Mouse (Mus musculus): ENCODE results near the gene St6galnac3. TPM values are rescaled to one million over a fixed set of nuclear protein-coding genes. Genes with fewer than 3 reads are reported as not detected.

The St6galnac3 gene
- total and polyA plus RNA-seq, 2 experiments from 2014 or later = 6.9 to 16.6 TPM

- WGBS = 96% methylated on average over 2 of the region's 2 CpGs
- no peak overlapping the region for H3K4me2 ChIP-seq (ENCODE audit: low read depth)
- no peak overlapping the region for H3K27ac ChIP-seq (ENCODE audit: low read depth, low read length)
- TF ChIP-seq CTCF (IDR thresholded peaks at IDR 0.05; ENCODE audit: low read depth) = no peak
- no peak overlapping the region for H3K4me3 ChIP-seq (ENCODE audit: low read depth, low read length)
- DNase-seq (no peak), ATAC-seq (no peak)
- H3K36me3 ChIP-seq (ENCODE audit: insufficient read depth) = no peaks in the 10 kb centered on the region
- no peaks in the 10 kb centered on the region for H3K4me1 ChIP-seq (ENCODE audit: insufficient read depth)
- H3K27me3 ChIP-seq (ENCODE audit: insufficient read depth, low read length) = no peaks in the 10 kb centered on the region
- no peak overlapping the region for H3K9ac ChIP-seq
- no peaks in the 10 kb centered on the region for H3K9me3 ChIP-seq (ENCODE audit: low read length)
These were observed 341.3 kb downstream of the St6galnac3 start for GRCm38 (mm10) chr3:153383656-153384055.

DNA sequence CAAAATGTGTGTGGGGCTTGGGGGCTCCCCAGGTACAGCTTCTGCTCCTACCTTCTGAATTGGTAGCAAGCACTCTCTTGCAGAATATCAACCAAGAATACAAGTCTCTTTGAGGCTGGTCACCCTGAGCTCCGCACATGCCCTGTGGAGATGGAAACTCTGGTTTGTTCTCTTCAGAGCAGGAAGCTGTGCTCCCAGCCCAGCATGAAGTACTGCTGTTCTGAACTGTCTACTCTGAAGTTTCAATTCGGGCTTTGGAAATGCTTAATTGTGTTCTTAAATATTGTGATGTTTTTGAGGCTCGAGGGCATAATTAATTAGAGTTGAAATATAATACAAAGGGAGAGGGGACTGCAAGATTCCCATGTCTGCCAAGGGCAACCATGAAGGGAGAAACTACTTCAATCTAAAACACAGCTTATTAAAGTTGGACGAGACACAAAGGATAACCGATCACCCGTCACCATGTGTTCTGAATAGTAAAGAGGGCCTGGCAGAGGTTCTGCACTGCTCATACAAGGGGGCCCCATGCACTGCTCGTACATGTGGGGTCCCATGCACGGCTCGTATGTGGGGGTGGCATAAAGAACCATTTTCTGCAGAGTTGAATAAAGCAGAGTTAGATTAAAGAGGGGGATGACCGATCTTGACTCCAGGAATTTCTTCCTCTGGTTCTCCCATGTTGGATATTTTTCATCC lies 359.8 kb downstream of the St6galnac3 start:
- Histone ChIP-seq H3K4me3 (ENCODE audit: low read depth, low read length) (no peak overlapping the region), H3K9ac (no peak overlapping the region), H3K36me3 (ENCODE audit: insufficient read depth) (no peaks in the 10 kb centered on the region), H3K4me2 (ENCODE audit: low read depth) (no peak overlapping the region), H3K27ac (ENCODE audit: low read depth, low read length) (no peak overlapping the region), H3K27me3 (ENCODE audit: insufficient read depth, low read length) (no peaks in the 10 kb centered on the region), H3K4me1 (ENCODE audit: insufficient read depth) (no peaks in the 10 kb centered on the region), H3K9me3 (ENCODE audit: low read length) (no peaks in the 10 kb centered on the region)
- ATAC-seq = no peak
- TF ChIP-seq CTCF (IDR thresholded peaks at IDR 0.05; ENCODE audit: low read depth) = no peak
- no peak for DNase-seq
- 17% methylated on average over 10 of the region's 10 CpGs for WGBS

DNA sequence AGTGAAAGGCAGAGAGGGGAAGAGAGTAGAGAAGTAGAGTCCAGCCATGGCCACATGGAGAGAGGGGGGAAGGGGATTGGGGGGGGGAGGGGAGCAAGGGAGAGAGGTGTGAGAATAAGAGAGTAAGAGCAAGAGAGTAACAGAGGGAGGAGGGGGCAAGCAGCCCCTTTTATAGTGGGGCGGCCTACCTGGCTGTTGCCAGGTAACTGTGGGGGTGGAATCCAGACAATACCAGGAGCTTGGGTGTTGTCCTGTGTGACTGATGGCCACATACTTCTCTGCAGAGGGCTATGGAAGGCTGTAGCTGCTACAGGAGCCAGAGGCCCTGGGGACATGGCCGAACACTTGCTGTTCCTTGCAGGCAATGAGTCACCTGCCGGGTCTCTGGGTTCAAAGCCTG lies 360.6 kb downstream of the St6galnac3 start:
- Histone ChIP-seq H3K27ac (ENCODE audit: low read depth, low read length) (no peak overlapping the region), H3K36me3 (ENCODE audit: insufficient read depth) (no peaks in the 10 kb centered on the region), H3K9me3 (ENCODE audit: low read length) (no peaks in the 10 kb centered on the region), H3K4me3 (ENCODE audit: low read depth, low read length) (no peak overlapping the region), H3K27me3 (ENCODE audit: insufficient read depth, low read length) (no peaks in the 10 kb centered on the region), H3K4me1 (ENCODE audit: insufficient read depth) (no peaks in the 10 kb centered on the region), H3K9ac (no peak overlapping the region), H3K4me2 (ENCODE audit: low read depth) (no peak overlapping the region)
- DNase-seq = no peak
- no peak for ATAC-seq
- TF ChIP-seq CTCF (IDR thresholded peaks at IDR 0.05; ENCODE audit: low read depth) = no peak
- 94% methylated on average over 3 of the region's 3 CpGs for WGBS

GRCm38 (mm10) chr3:153359966-153360365 lies 365.0 kb downstream of the St6galnac3 start:
- no peak for TF ChIP-seq CTCF (IDR thresholded peaks at IDR 0.05; ENCODE audit: low read depth)
- Histone ChIP-seq H3K9ac (no peak overlapping the region), H3K4me1 (ENCODE audit: insufficient read depth) (no peaks in the 10 kb centered on the region), H3K27me3 (ENCODE audit: insufficient read depth, low read length) (no peaks in the 10 kb centered on the region), H3K4me3 (ENCODE audit: low read depth, low read length) (no peak overlapping the region), H3K9me3 (ENCODE audit: low read length) (no peaks in the 10 kb centered on the region), H3K27ac (ENCODE audit: low read depth, low read length) (no peak overlapping the region), H3K4me2 (ENCODE audit: low read depth) (no peak overlapping the region), H3K36me3 (ENCODE audit: insufficient read depth) (no peaks in the 10 kb centered on the region)
- ATAC-seq = no peak
- DNase-seq = no peak
- WGBS = 97% methylated on average over 3 of the region's 3 CpGs

DNA sequence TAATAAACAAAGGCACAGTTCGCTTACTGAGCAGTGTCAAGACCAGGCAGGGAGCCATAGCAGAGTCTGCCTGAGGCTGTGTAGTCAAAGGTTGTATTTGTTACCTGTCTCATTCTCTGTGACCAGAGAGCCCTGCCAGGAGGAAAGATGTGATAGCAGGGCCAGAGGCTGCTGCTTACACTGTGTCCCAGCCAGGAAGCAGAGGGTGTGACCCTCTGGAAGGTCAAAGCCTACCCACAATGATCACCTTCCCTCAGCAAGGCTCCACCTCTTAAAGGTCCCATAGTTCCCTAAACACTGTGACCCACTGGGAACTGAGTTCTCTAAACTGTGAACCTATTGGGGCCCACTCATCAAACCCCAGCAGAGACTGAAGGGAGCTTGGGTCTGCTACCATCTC lies 368.9 kb downstream of the St6galnac3 start:
- no peaks in the 10 kb centered on the region for H3K27me3 ChIP-seq (ENCODE audit: insufficient read depth, low read length)
- H3K36me3 ChIP-seq (ENCODE audit: insufficient read depth) = no peaks in the 10 kb centered on the region
- no peak for TF ChIP-seq CTCF (IDR thresholded peaks at IDR 0.05; ENCODE audit: low read depth)
- no peak overlapping the region for H3K27ac ChIP-seq (ENCODE audit: low read depth, low read length)
- no peaks in the 10 kb centered on the region for H3K9me3 ChIP-seq (ENCODE audit: low read length)
- no peak overlapping the region for H3K9ac ChIP-seq
- 71% methylated on average over 1 of the region's 1 CpGs for WGBS
- ATAC-seq (no peak), DNase-seq (no peak)
- H3K4me2 ChIP-seq (ENCODE audit: low read depth) = no peak overlapping the region
- H3K4me3 ChIP-seq (ENCODE audit: low read depth, low read length) = no peak overlapping the region
- no peaks in the 10 kb centered on the region for H3K4me1 ChIP-seq (ENCODE audit: insufficient read depth)

- H3K36me3 ChIP-seq (ENCODE audit: insufficient read depth) = no peaks in the 10 kb centered on the region
- WGBS = 81% methylated on average over 3 of the region's 3 CpGs
- no peaks in the 10 kb centered on the region for H3K9me3 ChIP-seq (ENCODE audit: low read length)
- ATAC-seq (no peak), DNase-seq (no peak)
- no peak overlapping the region for H3K27ac ChIP-seq (ENCODE audit: low read depth, low read length)
- no peaks in the 10 kb centered on the region for H3K4me1 ChIP-seq (ENCODE audit: insufficient read depth)
- H3K27me3 ChIP-seq (ENCODE audit: insufficient read depth, low read length) = no peaks in the 10 kb centered on the region
- TF ChIP-seq CTCF (IDR thresholded peaks at IDR 0.05; ENCODE audit: low read depth) = no peak
- H3K4me2 ChIP-seq (ENCODE audit: low read depth) = no peak overlapping the region
- no peak overlapping the region for H3K4me3 ChIP-seq (ENCODE audit: low read depth, low read length)
- H3K9ac ChIP-seq = no peak overlapping the region
These were observed 370.0 kb downstream of the St6galnac3 start for GRCm38 (mm10) chr3:153354988-153355297.

DNA sequence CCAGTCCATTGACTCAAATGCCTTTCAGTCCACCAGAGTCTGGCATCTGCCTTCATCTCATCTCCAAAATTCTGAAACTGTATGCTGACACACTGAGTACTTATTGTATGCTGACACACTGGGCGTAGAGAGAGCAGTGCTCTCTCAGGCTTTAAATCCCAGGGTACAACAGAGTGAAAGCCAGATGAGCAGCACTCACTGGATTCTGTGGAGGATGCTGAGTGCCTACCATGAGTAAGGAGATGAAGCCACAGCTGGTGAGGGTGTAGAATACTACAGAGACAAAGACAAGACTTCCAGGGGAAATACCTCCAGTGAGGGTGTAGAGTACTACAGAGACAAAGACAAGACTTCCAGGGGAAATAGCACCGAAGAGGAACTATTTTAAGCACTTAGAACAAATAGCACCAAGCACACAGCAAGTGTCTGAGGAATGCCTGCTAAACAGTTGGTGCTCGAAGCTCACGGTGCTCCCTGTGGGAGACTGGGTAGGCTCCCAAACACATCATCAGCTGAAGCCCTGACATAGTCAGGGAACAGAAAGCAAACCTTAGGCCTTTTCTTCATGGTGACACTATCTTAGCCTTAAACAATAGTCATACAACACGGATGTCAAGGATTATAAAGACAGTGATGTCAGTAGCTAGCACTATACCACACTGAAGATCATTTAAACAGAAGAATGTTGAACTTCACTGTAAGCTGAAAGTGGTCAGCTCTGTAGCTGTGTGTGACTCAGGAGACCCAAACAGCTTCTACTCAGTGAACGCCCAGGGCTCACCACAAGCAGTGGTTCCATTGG lies 370.6 kb downstream of the St6galnac3 start:
- Histone ChIP-seq H3K4me3 (ENCODE audit: low read depth, low read length) (no peak overlapping the region), H3K27me3 (ENCODE audit: insufficient read depth, low read length) (no peaks in the 10 kb centered on the region), H3K4me2 (ENCODE audit: low read depth) (no peak overlapping the region), H3K9me3 (ENCODE audit: low read length) (no peaks in the 10 kb centered on the region), H3K36me3 (ENCODE audit: insufficient read depth) (no peaks in the 10 kb centered on the region), H3K27ac (ENCODE audit: low read depth, low read length) (no peak overlapping the region), H3K9ac (no peak overlapping the region), H3K4me1 (ENCODE audit: insufficient read depth) (no peaks in the 10 kb centered on the region)
- no peak for DNase-seq
- no peak for ATAC-seq
- WGBS = 84% methylated on average over 6 of the region's 6 CpGs
- TF ChIP-seq CTCF (IDR thresholded peaks at IDR 0.05; ENCODE audit: low read depth) = no peak
